Mouse (Mus musculus) G1E (cell line): Measurements from ENCODE around the gene Nol3.

Experiments
- CTCF ChIP-seq: IDR thresholded peaks from 2 replicates; pipeline ENCODE4 v1.5.1; 2012; ENCODE audit warnings: low read depth, low read length, inconsistent platforms, mixed read lengths
- GATA1 ChIP-seq: IDR thresholded peaks from 2 replicates; pipeline ENCODE4 v1.6.1; 2012; ENCODE audit warnings: borderline replicate concordance, low read length, inconsistent platforms, mixed read lengths
- GATA2 ChIP-seq: IDR thresholded peaks from 2 replicates; pipeline ENCODE4 v1.6.1; 2012; ENCODE audit warnings: low read depth, low read length, inconsistent platforms, borderline replicate concordance
- POLR2AphosphoS5 ChIP-seq: IDR thresholded peaks from 2 replicates; pipeline ENCODE4 v1.6.1; 2012; ENCODE audit warnings: low read depth, low read length, inconsistent platforms; ENCODE audit not compliant: insufficient replicate concordance
- TAL1 ChIP-seq: conservative IDR thresholded peaks from 2 replicates; pipeline ENCODE4 v1.6.1; 2012; ENCODE audit warnings: low read depth, low read length, inconsistent platforms, mixed read lengths

GRCm38 (mm10) chr8:105280567-105280966, 4.6 kb downstream of the Nol3 start:
- no peak for TF ChIP-seq CTCF
- no peak for TF ChIP-seq TAL1
- TF ChIP-seq GATA1 = no peak
- TF ChIP-seq POLR2AphosphoS5 = no peak
- no peak for TF ChIP-seq GATA2
